Mouse (Mus musculus) forebrain, embryonic 13.5 days (tissue): ENCODE results near the gene Wipf2. TPM values are rescaled to one million over a fixed set of nuclear protein-coding genes. Genes with fewer than 3 reads are reported as not detected.

ENCODE experiments used
- ATAC-seq: fragments of 200-750 bp; cut with Nextera tagmentation; 2 replicates; pipeline ENCODE4 v1.8.0; 2017
- H3K27ac ChIP-seq: fragments of 300-500 bp; sonication (generic); 2 replicates; pipeline ENCODE4 v1.5.1; 2015; ENCODE audit warnings: inconsistent platforms, mild to moderate bottlenecking, moderate library complexity
- H3K27me3 ChIP-seq: fragments of 300-500 bp; sonication (generic); 2 replicates; pipeline ENCODE4 v1.6.1; 2015; ENCODE audit warnings: mild to moderate bottlenecking, inconsistent platforms
- H3K36me3 ChIP-seq: fragments of 300-500 bp; sonication (generic); 2 replicates; pipeline ENCODE4 v1.6.1; 2015; ENCODE audit warnings: mild to moderate bottlenecking, inconsistent platforms; ENCODE audit not compliant: poor library complexity, severe bottlenecking
- H3K4me1 ChIP-seq: fragments of 300-500 bp; sonication (generic); 2 replicates; pipeline ENCODE4 v1.6.1; 2015; ENCODE audit warnings: inconsistent platforms
- H3K4me2 ChIP-seq: fragments of 300-500 bp; sonication (generic); 2 replicates; pipeline ENCODE4 v1.6.1; 2015; ENCODE audit warnings: inconsistent platforms, mild to moderate bottlenecking, moderate library complexity
- H3K4me3 ChIP-seq: fragments of 300-500 bp; sonication (generic); 2 replicates; pipeline ENCODE4 v1.5.1; 2015; ENCODE audit warnings: mild to moderate bottlenecking, inconsistent platforms
- H3K9ac ChIP-seq: fragments of 300-500 bp; sonication (generic); 2 replicates; pipeline ENCODE4 v1.6.1; 2015; ENCODE audit warnings: mild to moderate bottlenecking, inconsistent platforms
- H3K9me3 ChIP-seq: fragments of 300-500 bp; sonication (generic); replicated peaks from 2 replicates; pipeline ENCODE4 v1.6.1; 2016; ENCODE audit warnings: inconsistent platforms
- WGBS: fragments of 180-500 bp; shearing (Covaris S2); methylation state at CpG from one replicate; pipeline ENCODE4 v1.1.7; 2015; 5-methylcytosine and 5-hydroxymethylcytosine counted together
- polyA plus RNA-seq: library from polyadenylated mRNA; unstranded; fragments of >200 nt; fragmentation: Nextera tagmentation; extraction: Ambion mirVana; gene quantifications from 2 replicates; pipeline ENCODE4 v1.2.1, GENCODE M21; 2015

Wipf2 gene
- polyA plus RNA-seq, 1 experiment from 2014 or later, result 5.0 TPM

DNA sequence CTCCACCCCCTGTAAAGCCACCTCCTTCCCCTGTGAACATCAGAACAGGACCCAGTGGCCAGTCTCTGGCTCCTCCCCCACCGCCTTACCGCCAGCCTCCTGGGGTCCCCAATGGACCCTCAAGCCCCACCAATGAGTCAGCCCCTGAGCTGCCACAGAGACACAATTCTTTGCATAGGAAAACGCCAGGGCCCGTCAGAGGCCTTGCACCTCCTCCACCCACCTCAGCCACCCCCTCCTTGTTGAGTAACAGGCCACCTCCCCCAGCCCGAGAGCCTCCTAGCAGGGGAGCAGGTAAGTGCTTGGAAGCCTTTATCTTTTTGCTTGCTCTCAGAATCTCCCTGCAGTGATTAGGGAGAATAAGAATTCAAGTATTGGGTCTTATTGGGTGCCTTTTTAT lies 29.0 kb downstream of the Wipf2 start:
- H3K27me3 ChIP-seq, result no peaks in the 10 kb centered on the region
- H3K36me3 ChIP-seq, result peaks cover 93% of the 10 kb centered on the region
- H3K9ac ChIP-seq, result no peak overlapping the region
- H3K9me3 ChIP-seq, result no peaks in the 10 kb centered on the region
- H3K4me2 ChIP-seq, result no peak overlapping the region
- H3K4me1 ChIP-seq, result peaks cover 7% of the 10 kb centered on the region
- no peak overlapping the region for H3K4me3 ChIP-seq
- ATAC-seq, result no peak
- H3K27ac ChIP-seq, result no peak overlapping the region
- 34% methylated on average over 5 of the region's 5 CpGs for WGBS

DNA sequence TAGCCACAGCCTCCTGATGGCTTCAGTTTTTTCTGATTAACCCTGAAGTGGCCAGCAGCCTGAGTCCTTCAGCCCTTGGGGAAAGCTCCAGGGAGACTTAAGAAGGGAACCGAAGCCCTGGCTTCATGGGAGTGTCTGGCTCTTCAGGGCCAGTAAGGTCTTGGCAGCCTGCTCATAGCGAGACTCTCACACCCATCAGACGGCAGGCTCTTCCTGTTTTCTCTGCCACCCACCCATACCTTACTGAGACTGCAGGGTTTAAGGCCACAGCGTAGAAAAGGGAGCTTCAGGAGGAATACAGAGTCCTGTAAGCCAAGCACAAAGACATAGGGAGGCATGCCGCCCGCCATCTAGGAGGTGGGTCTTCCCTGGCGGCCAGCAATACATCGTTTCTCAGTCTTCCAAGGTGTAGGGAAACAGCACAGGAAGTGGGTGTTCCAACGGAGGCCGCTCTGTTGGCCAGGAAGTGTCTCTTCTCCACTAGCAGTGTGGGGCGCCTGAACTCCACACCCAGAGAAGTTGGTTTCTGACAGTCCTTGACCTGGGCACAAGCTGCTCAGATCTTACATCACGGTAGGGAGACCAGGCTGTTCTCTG lies 37.2 kb downstream of the Wipf2 start:
- Histone ChIP-seq H3K4me2 (no peak overlapping the region), H3K36me3 (peaks cover 72% of the 10 kb centered on the region), H3K4me1 (peaks cover 16% of the 10 kb centered on the region), H3K27me3 (no peaks in the 10 kb centered on the region), H3K4me3 (no peak overlapping the region), H3K9ac (no peak overlapping the region), H3K27ac (no peak overlapping the region), H3K9me3 (no peaks in the 10 kb centered on the region)
- no peak for ATAC-seq
- 89% methylated on average over 12 of the region's 12 CpGs for WGBS

DNA sequence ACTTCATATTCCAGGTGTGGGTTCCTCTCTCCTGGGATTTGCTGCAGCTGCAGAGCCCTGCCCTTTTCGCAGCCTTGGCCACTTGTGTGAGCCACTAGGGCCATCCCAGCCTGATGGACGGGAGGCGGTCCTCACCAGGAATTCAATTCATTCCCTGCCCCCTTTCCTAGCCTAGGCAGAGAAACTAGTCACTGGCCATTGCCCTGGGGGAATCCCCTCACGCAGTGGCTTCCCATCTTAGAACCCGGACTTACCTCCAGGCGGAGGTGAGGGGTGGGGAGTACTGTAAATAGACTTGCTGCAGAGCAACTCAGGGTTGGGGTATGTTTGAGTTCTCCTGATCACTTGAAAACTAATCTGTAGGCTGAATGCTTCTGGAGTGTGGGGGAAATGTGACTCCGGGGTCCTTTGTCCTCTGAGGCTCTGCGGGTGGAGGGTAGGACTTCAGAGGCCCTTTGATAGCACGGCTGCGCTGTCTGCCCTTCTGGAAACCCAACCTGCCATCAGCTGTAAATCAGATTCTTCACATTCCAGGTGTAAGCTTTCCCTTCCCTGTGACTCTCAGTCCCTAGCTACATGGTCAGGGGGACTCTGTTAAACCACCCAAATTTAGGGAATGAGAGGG lies 39.3 kb downstream of the Wipf2 start:
- no peak overlapping the region for H3K27ac ChIP-seq
- peaks cover 16% of the 10 kb centered on the region for H3K4me1 ChIP-seq
- no peaks in the 10 kb centered on the region for H3K9me3 ChIP-seq
- H3K4me3 ChIP-seq, result no peak overlapping the region
- peaks cover 52% of the 10 kb centered on the region for H3K36me3 ChIP-seq
- no peak overlapping the region for H3K4me2 ChIP-seq
- H3K27me3 ChIP-seq, result no peaks in the 10 kb centered on the region
- WGBS, result 12% methylated on average over 10 of the region's 10 CpGs
- ATAC-seq, result no peak
- H3K9ac ChIP-seq, result 0 out of 2 replicates have a peak overlapping the region, but pooled peaks have one; percentile 22

DNA sequence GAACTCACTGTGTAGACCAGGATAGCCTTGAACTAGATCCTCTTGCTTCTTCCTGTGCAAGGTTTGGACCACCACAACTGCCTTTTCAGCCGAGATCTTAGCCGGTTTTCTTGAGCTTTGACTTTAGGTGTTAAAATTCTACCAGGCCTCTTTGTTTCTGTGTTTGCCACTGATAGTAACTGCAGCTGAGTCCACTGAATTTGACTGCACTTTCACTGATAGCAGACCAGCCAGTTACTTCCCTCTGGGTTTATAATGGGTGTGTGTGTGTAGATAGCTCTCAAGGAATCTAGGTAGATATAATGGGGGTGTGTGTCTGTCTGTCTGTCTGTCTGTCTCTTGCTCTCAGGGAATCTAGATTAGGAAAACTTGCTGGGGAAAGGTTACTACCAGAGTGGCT lies 41.1 kb downstream of the Wipf2 start:
- H3K27ac ChIP-seq, result no peak overlapping the region
- 94% methylated on average over 2 of the region's 2 CpGs for WGBS
- ATAC-seq, result no peak

DNA sequence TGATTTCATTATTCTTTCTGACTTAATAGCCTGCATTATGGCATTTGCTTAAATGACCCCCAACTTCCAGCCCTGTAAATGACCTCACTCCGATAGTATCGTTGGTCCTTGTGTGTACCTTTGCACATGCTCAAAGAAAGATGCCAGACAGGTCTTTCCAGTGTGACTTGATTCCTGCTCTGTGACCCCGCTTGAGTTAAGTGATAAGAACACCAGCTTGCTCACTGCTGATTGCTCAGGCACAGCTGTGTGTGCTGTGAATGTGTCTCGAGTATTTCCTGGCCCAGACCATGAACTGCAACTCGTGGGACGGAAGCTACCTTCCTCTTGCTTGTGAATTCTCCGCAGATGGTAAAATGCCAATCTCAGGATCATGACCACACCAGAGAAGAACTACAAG lies 41.6 kb downstream of the Wipf2 start:
- WGBS, result 90% methylated on average over 7 of the region's 7 CpGs
- ATAC-seq, result no peak

More for the DNA sequence above, 41.1 kb downstream of the Wipf2 start:
- Histone ChIP-seq H3K4me3 (no peak overlapping the region), H3K9ac (no peak overlapping the region), H3K9me3 (no peaks in the 10 kb centered on the region), H3K27me3 (no peaks in the 10 kb centered on the region), H3K4me1 (peaks cover 34% of the 10 kb centered on the region), H3K4me2 (no peak overlapping the region), H3K36me3 (peaks cover 36% of the 10 kb centered on the region)

DNA sequence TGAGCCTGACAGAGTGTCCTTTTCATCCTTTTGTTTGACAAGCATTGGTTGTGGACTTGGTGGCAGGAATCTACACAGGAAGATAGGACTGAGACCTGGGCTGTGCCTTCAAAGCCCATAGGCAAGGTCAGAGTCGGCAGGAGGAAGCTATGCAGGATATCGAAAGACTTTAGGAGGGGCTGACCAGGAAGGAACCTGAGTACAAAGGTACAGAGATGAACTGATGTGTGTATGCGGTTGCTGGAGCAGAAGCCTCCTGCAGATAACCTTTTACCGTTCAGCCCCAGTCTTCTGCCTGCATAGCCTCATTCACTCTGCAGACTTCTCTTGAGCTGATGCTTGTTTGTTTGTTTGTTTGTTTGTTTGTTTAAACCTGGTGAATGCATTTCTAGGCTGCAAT lies 42.1 kb downstream of the Wipf2 start:
- no peak overlapping the region for H3K4me2 ChIP-seq
- no peaks in the 10 kb centered on the region for H3K9me3 ChIP-seq
- peaks cover 38% of the 10 kb centered on the region for H3K4me1 ChIP-seq
- ATAC-seq, result no peak
- WGBS, result 88% methylated on average over 4 of the region's 4 CpGs
- peaks cover 34% of the 10 kb centered on the region for H3K36me3 ChIP-seq
- no peak overlapping the region for H3K9ac ChIP-seq
- H3K4me3 ChIP-seq, result no peak overlapping the region
- no peaks in the 10 kb centered on the region for H3K27me3 ChIP-seq
- no peak overlapping the region for H3K27ac ChIP-seq

More for the DNA sequence above, 41.6 kb downstream of the Wipf2 start:
- no peaks in the 10 kb centered on the region for H3K9me3 ChIP-seq
- no peak overlapping the region for H3K9ac ChIP-seq
- no peak overlapping the region for H3K4me2 ChIP-seq
- H3K27me3 ChIP-seq, result no peaks in the 10 kb centered on the region
- no peak overlapping the region for H3K27ac ChIP-seq
- no peak overlapping the region for H3K4me3 ChIP-seq
- peaks cover 34% of the 10 kb centered on the region for H3K36me3 ChIP-seq
- H3K4me1 ChIP-seq, result peaks cover 38% of the 10 kb centered on the region

DNA sequence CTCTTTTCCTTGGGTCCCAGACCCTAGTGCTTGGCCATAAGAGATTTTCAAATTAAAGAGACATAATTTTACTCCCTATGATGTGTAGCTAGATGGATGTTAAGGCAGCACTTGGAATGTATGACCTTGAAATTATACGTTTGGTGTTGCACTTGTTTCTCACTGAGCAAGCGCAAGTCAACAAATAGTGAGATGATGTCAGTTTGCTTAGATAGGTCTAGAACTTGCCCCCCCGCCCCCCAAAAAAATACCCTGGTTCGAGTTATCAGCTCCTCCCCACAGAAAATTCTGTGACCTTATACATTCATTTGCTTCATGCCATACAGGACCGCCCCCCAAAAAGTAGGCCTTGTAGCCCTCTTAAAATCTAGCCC lies 43.6 kb downstream of the Wipf2 start:
- H3K4me3 ChIP-seq, result peak overlapping the region; percentile 57
- peaks cover 36% of the 10 kb centered on the region for H3K36me3 ChIP-seq
- H3K9me3 ChIP-seq, result no peaks in the 10 kb centered on the region
- H3K4me1 ChIP-seq, result peaks cover 38% of the 10 kb centered on the region
- peak; percentile 42; the same call in 1 of the 2 replicates for ATAC-seq
- peak overlapping the region; percentile 93 for H3K4me2 ChIP-seq
- H3K9ac ChIP-seq, result 0 out of 2 replicates have a peak overlapping the region, but pooled peaks have one; percentile 46
- 59% methylated on average over 5 of the region's 5 CpGs for WGBS
- no peaks in the 10 kb centered on the region for H3K27me3 ChIP-seq
- no peak overlapping the region for H3K27ac ChIP-seq

DNA sequence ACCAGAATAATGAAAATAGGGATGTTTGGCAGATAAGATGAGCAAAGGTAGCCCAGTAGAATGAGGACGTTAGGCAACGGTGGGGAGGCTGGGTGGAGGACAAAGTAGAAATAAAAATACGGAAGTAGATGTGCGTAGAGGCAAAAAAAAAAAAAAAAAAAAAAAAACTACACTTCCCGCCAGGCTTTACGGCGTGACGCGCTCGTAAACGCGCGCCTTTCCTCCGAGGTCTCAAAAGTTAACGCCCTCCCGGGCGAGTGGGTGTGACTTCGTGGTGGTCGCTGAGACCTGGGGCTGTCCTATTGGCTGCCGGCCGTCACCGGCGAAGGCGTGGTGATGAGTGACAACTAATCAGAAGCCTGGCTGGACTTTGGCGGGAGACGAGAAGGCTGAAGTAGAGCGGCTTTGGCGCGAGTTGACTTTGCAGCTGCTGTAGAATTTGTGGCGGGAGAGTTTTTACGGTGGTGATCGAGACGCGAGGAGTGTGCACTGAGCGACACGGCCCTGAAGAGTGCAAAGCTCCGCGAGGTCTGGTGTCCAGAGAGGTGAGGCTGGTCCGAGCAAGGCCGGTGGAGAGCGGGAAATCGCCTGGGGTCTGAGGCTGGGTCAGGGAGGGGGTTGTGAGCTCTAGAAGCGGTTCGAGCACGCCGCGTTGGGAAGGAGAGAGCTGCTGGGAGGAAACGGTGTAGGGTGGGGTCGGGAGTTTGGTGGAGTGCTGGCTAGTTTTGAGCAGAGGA lies 44.2 kb downstream of the Wipf2 start, which contains the start of gene Cdc6:
Cdc6 (plus strand) TSS at position 365 of the 737 bp plus-strand sequence.
- Histone ChIP-seq H3K27ac (no peak within 1 kb of the TSS), H3K4me1 (peaks cover 33% of the 10 kb centered on the region)
- under 1% methylated on average over 49 of the region's 49 CpGs for WGBS

DNA sequence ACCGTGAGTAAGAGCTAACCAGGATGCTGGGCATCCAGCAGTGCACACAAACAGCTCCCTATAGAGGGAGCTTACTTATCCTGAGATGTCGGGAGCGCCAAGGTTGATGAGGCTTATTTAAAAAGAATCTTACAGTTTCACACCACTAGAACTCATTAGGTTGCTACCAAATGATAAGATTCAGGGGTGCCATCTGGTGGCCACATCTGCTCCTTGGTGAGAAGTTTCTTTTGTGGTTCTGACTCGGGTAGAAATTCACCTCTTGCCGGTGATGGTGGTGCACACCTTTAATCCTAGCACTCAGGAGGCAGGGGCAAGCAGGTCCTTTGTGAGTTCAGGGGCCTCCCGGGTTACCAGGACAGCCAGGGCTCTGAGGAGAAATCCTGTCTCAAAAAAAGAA lies 46.2 kb downstream of the Wipf2 start:
- H3K36me3 ChIP-seq, result peaks cover 50% of the 10 kb centered on the region
- 43% methylated on average over 6 of the region's 6 CpGs for WGBS
- ATAC-seq, result no peak

More for the DNA sequence above, 44.2 kb downstream of the Wipf2 start, which contains the start of gene Cdc6:
- peak; percentile 99 for ATAC-seq
- H3K9me3 ChIP-seq, result no peaks in the 10 kb centered on the region
- H3K9ac ChIP-seq, result peak within 1 kb of the TSS; percentile 68
- H3K27me3 ChIP-seq, result no peaks in the 10 kb centered on the region
- H3K4me3 ChIP-seq, result peak within 1 kb of the TSS; percentile 57
- H3K36me3 ChIP-seq, result peaks cover 40% of the 10 kb centered on the region
- peak within 1 kb of the TSS; percentile 93 for H3K4me2 ChIP-seq

DNA sequence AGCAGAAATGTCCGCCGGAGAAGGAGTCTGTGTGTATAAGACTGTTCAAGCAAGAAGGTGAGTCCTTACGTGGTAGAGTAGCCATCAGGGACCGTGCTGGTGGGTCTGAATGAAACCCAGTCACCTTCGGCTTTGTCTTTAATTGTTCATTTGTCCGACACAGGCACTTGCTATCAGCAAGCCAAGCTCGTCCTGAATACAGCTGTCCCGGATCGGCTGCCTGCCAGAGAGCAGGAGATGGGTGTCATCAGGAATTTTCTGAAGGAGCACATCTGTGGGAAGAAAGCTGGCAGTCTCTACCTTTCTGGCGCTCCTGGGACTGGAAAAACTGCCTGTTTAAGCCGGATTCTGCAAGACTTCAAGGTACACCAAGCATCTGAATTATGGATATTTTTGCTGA lies 47.0 kb downstream of the Wipf2 start:
- 94% methylated on average over 11 of the region's 11 CpGs for WGBS
- Histone ChIP-seq H3K4me3 (no peak overlapping the region), H3K4me1 (peaks cover 22% of the 10 kb centered on the region), H3K9me3 (no peaks in the 10 kb centered on the region), H3K9ac (no peak overlapping the region; the same call in 1 of the 2 replicates), H3K4me2 (no peak overlapping the region), H3K36me3 (peaks cover 51% of the 10 kb centered on the region), H3K27me3 (no peaks in the 10 kb centered on the region), H3K27ac (no peak overlapping the region)
- no peak for ATAC-seq

More for the DNA sequence above, 46.2 kb downstream of the Wipf2 start:
- Histone ChIP-seq H3K27me3 (no peaks in the 10 kb centered on the region), H3K4me1 (peaks cover 22% of the 10 kb centered on the region), H3K27ac (no peak overlapping the region), H3K4me3 (peak overlapping the region; percentile 57; the same call in 1 of the 2 replicates), H3K4me2 (peak overlapping the region; percentile 93), H3K9ac (peak overlapping the region; percentile 50), H3K9me3 (no peaks in the 10 kb centered on the region)

DNA sequence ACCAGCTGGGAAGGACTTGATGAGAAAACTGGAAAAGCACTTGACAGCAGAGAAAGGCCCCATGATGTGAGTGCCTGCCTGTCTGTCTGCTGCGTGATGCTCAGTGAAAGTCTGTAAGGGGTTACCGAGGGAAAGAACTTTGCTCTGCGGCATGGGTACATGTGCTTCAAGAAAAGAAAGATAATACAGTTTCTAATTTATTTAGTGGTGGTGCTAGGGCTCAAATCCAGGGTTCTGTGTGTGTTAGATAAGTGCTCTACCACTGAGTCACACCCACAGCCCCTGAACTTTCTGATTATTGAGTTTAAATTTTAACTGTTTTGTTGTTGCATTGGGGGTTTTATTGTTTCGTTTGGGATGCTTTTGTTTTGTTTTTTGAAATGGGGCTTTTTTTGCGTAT lies 48.1 kb downstream of the Wipf2 start:
- no peak for ATAC-seq

DNA sequence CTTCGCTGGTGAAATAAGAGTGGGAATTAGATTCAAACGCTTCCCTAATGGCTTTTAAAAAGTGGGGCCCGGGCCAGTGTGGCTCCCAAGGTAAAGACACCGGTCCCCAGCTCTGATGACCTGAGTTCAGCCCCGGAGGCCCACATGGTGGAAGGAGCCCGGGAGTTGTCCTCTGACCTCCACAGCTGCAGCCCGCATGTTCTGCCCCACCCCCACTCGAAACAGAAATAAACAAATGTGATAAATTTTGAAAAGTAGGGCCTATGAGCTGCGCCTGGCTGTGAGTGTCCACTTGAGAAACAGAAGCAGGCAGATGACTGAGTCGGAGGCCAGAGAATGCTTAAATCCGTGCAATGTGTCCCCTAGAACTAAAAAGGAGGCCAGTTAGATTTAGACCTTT lies 50.8 kb downstream of the Wipf2 start:
- Histone ChIP-seq H3K4me3 (no peak overlapping the region), H3K4me1 (peaks cover 8% of the 10 kb centered on the region), H3K36me3 (peaks cover 84% of the 10 kb centered on the region), H3K9me3 (no peaks in the 10 kb centered on the region), H3K27ac (no peak overlapping the region), H3K9ac (no peak overlapping the region), H3K4me2 (no peak overlapping the region), H3K27me3 (no peaks in the 10 kb centered on the region)
- ATAC-seq, result no peak
- 88% methylated on average over 11 of the region's 11 CpGs for WGBS

More for the DNA sequence above, 48.1 kb downstream of the Wipf2 start:
- peaks cover 22% of the 10 kb centered on the region for H3K4me1 ChIP-seq
- no peak overlapping the region for H3K27ac ChIP-seq
- peaks cover 58% of the 10 kb centered on the region for H3K36me3 ChIP-seq
- no peaks in the 10 kb centered on the region for H3K27me3 ChIP-seq
- no peak overlapping the region for H3K4me2 ChIP-seq
- no peak overlapping the region for H3K4me3 ChIP-seq
- no peaks in the 10 kb centered on the region for H3K9me3 ChIP-seq
- WGBS, result 84% methylated on average over 5 of the region's 5 CpGs
- H3K9ac ChIP-seq, result peak overlapping the region; percentile 37
